Mouse (Mus musculus): ENCODE results near the gene Myo1g. TPM values are rescaled to one million over a fixed set of nuclear protein-coding genes. Genes with fewer than 3 reads are reported as not detected.

Gene Myo1g
- polyA plus RNA-seq, 1 experiment: 10.3 TPM

GRCm38 (mm10) chr11:6480191-6480590 is 40.6 kb downstream of the Myo1g start:
- 68% methylated on average over 7 of the region's 7 CpGs for WGBS
- H3K4me3 ChIP-seq (ENCODE audit: insufficient read depth, low read depth, low read length): no peak overlapping the region
- TF ChIP-seq POLR2A (IDR thresholded peaks at IDR 0.05; ENCODE audit: low read depth, low read length): no peak
- no peak for TF ChIP-seq CTCF (conservative IDR thresholded peaks at IDR 0.05; ENCODE audit: insufficient read depth, insufficient read length, low read depth, low read length)

GRCm38 (mm10) chr11:6479231-6479630 is 41.5 kb downstream of the Myo1g start:
- Histone ChIP-seq H3K27me3 (replicated peaks; ENCODE audit: control insufficient read depth, insufficient read depth, low read length) (no peaks in the 10 kb centered on the region), H3K27ac (ENCODE audit: insufficient read depth, low read depth, low read length) (no peak overlapping the region), H3K36me3 (ENCODE audit: control insufficient read depth, insufficient read depth, low read length) (no peaks in the 10 kb centered on the region), H3K4me1 (ENCODE audit: control insufficient read depth, insufficient read depth, low read length) (peaks cover 3% of the 10 kb centered on the region; the same call in 1 of the 2 replicates), H3K4me3 (ENCODE audit: insufficient read depth, low read depth, low read length) (no peak overlapping the region)
- 69% methylated on average over 2 of the region's 2 CpGs for WGBS
- TF ChIP-seq POLR2A (IDR thresholded peaks at IDR 0.05; ENCODE audit: low read depth, low read length) (no peak), CTCF (conservative IDR thresholded peaks at IDR 0.05; ENCODE audit: insufficient read depth, insufficient read length, low read depth, low read length) (no peak)
- no peak for DNase-seq

More at GRCm38 (mm10) chr11:6480191-6480590, 40.6 kb downstream of the Myo1g start:
- Histone ChIP-seq H3K4me1 (ENCODE audit: control insufficient read depth, insufficient read depth, low read length) (no peaks in the 10 kb centered on the region), H3K36me3 (ENCODE audit: control insufficient read depth, insufficient read depth, low read length) (no peaks in the 10 kb centered on the region), H3K27me3 (replicated peaks; ENCODE audit: control insufficient read depth, insufficient read depth, low read length) (no peaks in the 10 kb centered on the region), H3K27ac (ENCODE audit: insufficient read depth, low read depth, low read length) (no peak overlapping the region)
- no peak for DNase-seq

- DNase-seq: no peak
- no peak overlapping the region for H3K4me3 ChIP-seq (ENCODE audit: insufficient read depth, low read depth, low read length)
- WGBS: 100% methylated on average over 1 of the region's 1 CpGs
These were observed 43.4 kb downstream of the Myo1g start for GRCm38 (mm10) chr11:6477350-6477749.

GRCm38 (mm10) chr11:6476876-6477275 is 43.9 kb downstream of the Myo1g start:
- Histone ChIP-seq H3K27me3 (replicated peaks; ENCODE audit: control insufficient read depth, insufficient read depth, low read length) (no peaks in the 10 kb centered on the region), H3K4me1 (ENCODE audit: control insufficient read depth, insufficient read depth, low read length) (peaks cover 5% of the 10 kb centered on the region; the same call in 1 of the 2 replicates), H3K27ac (ENCODE audit: insufficient read depth, low read depth, low read length) (no peak overlapping the region), H3K36me3 (ENCODE audit: control insufficient read depth, insufficient read depth, low read length) (peaks cover 2% of the 10 kb centered on the region; the same call in 1 of the 2 replicates), H3K4me3 (ENCODE audit: insufficient read depth, low read depth, low read length) (no peak overlapping the region)
- WGBS: 67% methylated on average over 6 of the region's 6 CpGs
- TF ChIP-seq POLR2A (IDR thresholded peaks at IDR 0.05; ENCODE audit: low read depth, low read length) (no peak), CTCF (conservative IDR thresholded peaks at IDR 0.05; ENCODE audit: insufficient read depth, insufficient read length, low read depth, low read length) (no peak)
- no peak for DNase-seq

More at GRCm38 (mm10) chr11:6477350-6477749, 43.4 kb downstream of the Myo1g start:
- Histone ChIP-seq H3K4me1 (ENCODE audit: control insufficient read depth, insufficient read depth, low read length) (peaks cover 5% of the 10 kb centered on the region; the same call in 1 of the 2 replicates), H3K36me3 (ENCODE audit: control insufficient read depth, insufficient read depth, low read length) (peaks cover 2% of the 10 kb centered on the region; the same call in 1 of the 2 replicates), H3K27ac (ENCODE audit: insufficient read depth, low read depth, low read length) (no peak overlapping the region), H3K27me3 (replicated peaks; ENCODE audit: control insufficient read depth, insufficient read depth, low read length) (no peaks in the 10 kb centered on the region)
- TF ChIP-seq POLR2A (IDR thresholded peaks at IDR 0.05; ENCODE audit: low read depth, low read length) (no peak), CTCF (conservative IDR thresholded peaks at IDR 0.05; ENCODE audit: insufficient read depth, insufficient read length, low read depth, low read length) (no peak)

GRCm38 (mm10) chr11:6475867-6476484 is 44.8 kb downstream of the Myo1g start, which contains the start of gene Purb:
Gene Purb, minus strand, starts transcription at chr11:6475917.
- WGBS: 14% methylated on average over 76 of the region's 76 CpGs
- peak; percentile 94 for DNase-seq
- TF ChIP-seq POLR2A (IDR thresholded peaks at IDR 0.05; ENCODE audit: low read depth, low read length) (peak; percentile 35), CTCF (conservative IDR thresholded peaks at IDR 0.05; ENCODE audit: insufficient read depth, insufficient read length, low read depth, low read length) (no peak)
- Histone ChIP-seq H3K4me1 (ENCODE audit: control insufficient read depth, insufficient read depth, low read length) (peaks cover 10% of the 10 kb centered on the region; the same call in 1 of the 2 replicates), H3K27ac (ENCODE audit: insufficient read depth, low read depth, low read length) (peak within 1 kb of the TSS; percentile 88), H3K27me3 (replicated peaks; ENCODE audit: control insufficient read depth, insufficient read depth, low read length) (no peaks in the 10 kb centered on the region), H3K36me3 (ENCODE audit: control insufficient read depth, insufficient read depth, low read length) (peaks cover 2% of the 10 kb centered on the region; the same call in 1 of the 2 replicates), H3K4me3 (ENCODE audit: insufficient read depth, low read depth, low read length) (peak within 1 kb of the TSS; percentile 65)

- TF ChIP-seq POLR2A (IDR thresholded peaks at IDR 0.05; ENCODE audit: low read depth, low read length) (no peak), CTCF (conservative IDR thresholded peaks at IDR 0.05; ENCODE audit: insufficient read depth, insufficient read length, low read depth, low read length) (no peak)
- Histone ChIP-seq H3K27ac (ENCODE audit: insufficient read depth, low read depth, low read length) (peak overlapping the region; percentile 88), H3K36me3 (ENCODE audit: control insufficient read depth, insufficient read depth, low read length) (peaks cover 2% of the 10 kb centered on the region; the same call in 1 of the 2 replicates), H3K27me3 (replicated peaks; ENCODE audit: control insufficient read depth, insufficient read depth, low read length) (no peaks in the 10 kb centered on the region), H3K4me3 (ENCODE audit: insufficient read depth, low read depth, low read length) (peak overlapping the region; percentile 65), H3K4me1 (ENCODE audit: control insufficient read depth, insufficient read depth, low read length) (peaks cover 13% of the 10 kb centered on the region; the same call in 1 of the 2 replicates)
- under 1% methylated on average over 109 of the region's 109 CpGs for WGBS
- DNase-seq: peak; percentile 65
These were observed 45.7 kb downstream of the Myo1g start for GRCm38 (mm10) chr11:6474874-6475731.
